Mouse (Mus musculus): Measurements from ENCODE around the gene Sertad3. TPM values are rescaled to one million over a fixed set of nuclear protein-coding genes. Genes with fewer than 3 reads are reported as not detected.

The Sertad3 gene
- polyA plus RNA-seq, 1 experiment from 2014 or later: 18.8 TPM

- no peak within 1 kb of the TSS for H3K27ac ChIP-seq
- no peaks in the 10 kb centered on the region for H3K9me3 ChIP-seq (replicated peaks)
- no peaks in the 10 kb centered on the region for H3K36me3 ChIP-seq (ENCODE audit: poor library complexity, severe bottlenecking)
- 60% methylated on average over 3 of the region's 3 CpGs for WGBS
- H3K27me3 ChIP-seq: no peaks in the 10 kb centered on the region
- ATAC-seq: no peak
- H3K4me1 ChIP-seq: no peaks in the 10 kb centered on the region
- H3K4me3 ChIP-seq: no peak within 1 kb of the TSS
- H3K4me2 ChIP-seq: no peak within 1 kb of the TSS
- no peak within 1 kb of the TSS for H3K9ac ChIP-seq
Measured at GRCm38 (mm10) chr7:27499036-27499435, 25.5 kb downstream of the Sertad3 start, which contains the start of gene Prx. Gene Prx, plus strand, starts transcription at chr7:27499324.

DNA sequence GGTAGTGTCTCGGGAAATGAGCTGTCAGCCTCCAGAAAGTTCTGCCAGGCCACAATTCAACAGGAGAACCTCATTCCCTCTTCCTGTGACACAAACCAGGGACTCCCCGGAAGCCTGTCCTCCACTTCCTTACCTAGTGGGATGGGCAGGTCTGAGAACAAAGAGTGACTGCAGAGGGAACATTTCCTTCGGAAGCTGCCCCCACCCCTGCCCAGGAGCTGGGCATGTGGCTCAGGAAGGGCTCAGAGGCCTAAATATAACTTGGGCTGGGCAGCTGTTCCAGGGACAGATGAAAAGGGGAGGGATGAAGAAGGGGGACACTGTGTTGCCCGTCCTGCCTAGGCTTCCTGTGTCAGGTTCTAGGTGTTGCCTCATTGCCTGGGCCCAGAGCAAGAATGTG lies 28.1 kb downstream of the Sertad3 start:
- Histone ChIP-seq H3K27ac (no peak overlapping the region), H3K9ac (no peak overlapping the region), H3K27me3 (no peaks in the 10 kb centered on the region; the same call in 1 of the 2 replicates), H3K4me3 (no peak overlapping the region), H3K36me3 (ENCODE audit: poor library complexity, severe bottlenecking) (no peaks in the 10 kb centered on the region), H3K9me3 (replicated peaks) (no peaks in the 10 kb centered on the region), H3K4me1 (no peaks in the 10 kb centered on the region), H3K4me2 (no peak overlapping the region)
- WGBS: 82% methylated on average over 4 of the region's 4 CpGs
- ATAC-seq: no peak

DNA sequence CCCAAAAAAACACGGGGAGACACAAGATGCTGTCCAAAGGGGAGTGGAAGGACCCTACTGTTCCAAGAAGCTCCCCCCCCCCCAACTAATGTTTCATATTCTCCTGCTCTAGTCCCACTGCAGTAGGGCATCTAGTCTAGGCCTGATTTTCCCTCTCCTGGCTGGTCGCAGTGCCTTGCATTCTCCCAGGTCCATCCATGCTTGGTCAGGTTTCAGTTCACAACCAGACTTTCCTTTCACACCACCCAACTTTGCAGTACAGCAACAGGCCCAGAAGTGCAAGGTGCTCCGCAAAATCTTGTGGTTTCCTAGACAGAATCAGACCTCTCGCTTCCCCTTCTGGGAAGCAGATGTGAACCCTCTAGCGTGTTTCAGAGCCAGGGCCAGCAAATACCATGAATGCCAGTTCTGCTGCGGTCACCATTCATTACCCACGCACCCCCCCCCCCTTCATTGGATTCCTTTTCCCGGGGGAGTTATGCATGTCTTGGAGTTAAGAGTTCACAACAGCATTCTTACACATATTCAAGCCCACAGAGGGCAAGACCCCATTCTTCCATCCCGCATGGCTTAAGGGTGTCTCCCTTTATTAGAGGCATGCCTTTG lies 33.3 kb downstream of the Sertad3 start:
- H3K27me3 ChIP-seq: no peaks in the 10 kb centered on the region; the same call in 1 of the 2 replicates
- WGBS: 50% methylated on average over 9 of the region's 9 CpGs
- peaks cover 11% of the 10 kb centered on the region; the same call in 1 of the 2 replicates for H3K4me1 ChIP-seq
- H3K9ac ChIP-seq: 0 out of 2 replicates have a peak overlapping the region, but pooled peaks have one; percentile 69
- ATAC-seq: no peak
- peak overlapping the region; percentile 64 for H3K4me2 ChIP-seq
- H3K4me3 ChIP-seq: peak overlapping the region; percentile 53; the same call in 1 of the 2 replicates
- no peaks in the 10 kb centered on the region for H3K36me3 ChIP-seq (ENCODE audit: poor library complexity, severe bottlenecking)
- peak overlapping the region; percentile 95; the same call in 1 of the 2 replicates for H3K27ac ChIP-seq
- no peaks in the 10 kb centered on the region for H3K9me3 ChIP-seq (replicated peaks)

DNA sequence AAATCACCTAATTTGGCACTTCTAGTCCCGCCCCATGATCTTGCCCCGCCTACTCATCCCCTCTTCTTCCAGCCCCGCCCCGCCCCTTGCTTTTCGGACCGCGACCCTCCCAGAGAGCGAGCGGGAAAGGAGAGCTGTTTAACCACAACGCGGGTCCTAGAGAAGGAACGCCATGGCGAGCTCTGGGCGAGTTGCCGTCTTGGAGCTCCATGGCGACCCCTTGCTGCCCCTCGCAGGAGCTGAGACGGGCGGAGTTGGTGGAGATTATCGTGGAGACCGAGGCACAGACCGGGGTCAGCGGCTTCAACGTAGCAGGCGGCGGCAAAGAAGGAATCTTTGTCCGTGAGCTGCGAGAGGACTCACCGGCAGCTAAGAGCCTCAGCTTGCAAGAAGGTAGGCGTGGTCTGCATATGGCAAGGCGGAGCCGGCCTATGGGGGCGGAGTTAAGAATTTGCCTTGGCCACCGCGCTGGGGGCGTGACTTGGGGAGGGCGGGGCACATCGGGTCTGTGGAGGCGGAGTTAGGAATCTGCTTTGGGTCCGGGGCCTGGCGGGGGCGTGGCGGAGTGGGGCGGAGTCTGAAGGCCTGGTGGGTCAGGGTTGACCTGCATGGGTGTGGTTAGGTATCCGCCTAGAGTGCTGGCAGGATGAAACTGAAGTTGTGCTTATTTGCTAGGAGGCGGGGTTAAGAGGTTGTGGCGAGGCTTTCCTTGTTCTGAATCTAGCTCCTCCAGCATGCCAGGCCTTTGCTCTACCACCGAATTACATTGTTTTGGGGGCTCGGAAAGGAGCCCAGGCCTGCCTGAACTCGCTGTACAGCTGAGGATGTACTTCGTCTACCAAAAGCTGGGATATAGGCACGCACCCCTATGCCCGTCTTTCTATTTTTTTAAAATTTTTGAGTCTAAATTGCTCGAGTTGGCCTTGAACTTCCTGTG lies 34.4 kb downstream of the Sertad3 start:
- Histone ChIP-seq H3K4me1 (peaks cover 11% of the 10 kb centered on the region; the same call in 1 of the 2 replicates), H3K4me3 (peak overlapping the region; percentile 53), H3K4me2 (peak overlapping the region; percentile 64), H3K27ac (peak overlapping the region; percentile 95), H3K9me3 (replicated peaks) (no peaks in the 10 kb centered on the region), H3K27me3 (no peaks in the 10 kb centered on the region; the same call in 1 of the 2 replicates), H3K9ac (peak overlapping the region; percentile 69), H3K36me3 (ENCODE audit: poor library complexity, severe bottlenecking) (no peaks in the 10 kb centered on the region)
- WGBS: under 1% methylated on average over 54 of the region's 54 CpGs
- ATAC-seq: peak; percentile 92

GRCm38 (mm10) chr7:27508648-27509005 lies 35.1 kb downstream of the Sertad3 start:
- peak; percentile 42 for ATAC-seq
- H3K9ac ChIP-seq: no peak overlapping the region
- peaks cover 11% of the 10 kb centered on the region; the same call in 1 of the 2 replicates for H3K4me1 ChIP-seq
- no peaks in the 10 kb centered on the region for H3K9me3 ChIP-seq (replicated peaks)
- WGBS: 24% methylated on average over 6 of the region's 6 CpGs
- peak overlapping the region; percentile 53 for H3K4me3 ChIP-seq
- no peaks in the 10 kb centered on the region; the same call in 1 of the 2 replicates for H3K27me3 ChIP-seq
- no peaks in the 10 kb centered on the region for H3K36me3 ChIP-seq (ENCODE audit: poor library complexity, severe bottlenecking)
- H3K27ac ChIP-seq: peak overlapping the region; percentile 95
- H3K4me2 ChIP-seq: peak overlapping the region; percentile 64

GRCm38 (mm10) chr7:27510809-27511208 lies 37.2 kb downstream of the Sertad3 start:
- Histone ChIP-seq H3K4me2 (no peak overlapping the region), H3K4me3 (no peak overlapping the region), H3K4me1 (peaks cover 11% of the 10 kb centered on the region; the same call in 1 of the 2 replicates), H3K9ac (no peak overlapping the region), H3K27me3 (no peaks in the 10 kb centered on the region; the same call in 1 of the 2 replicates), H3K9me3 (replicated peaks) (no peaks in the 10 kb centered on the region), H3K27ac (no peak overlapping the region), H3K36me3 (ENCODE audit: poor library complexity, severe bottlenecking) (no peaks in the 10 kb centered on the region)
- ATAC-seq: no peak
- WGBS: 80% methylated on average over 2 of the region's 2 CpGs

- no peak overlapping the region for H3K9ac ChIP-seq
- WGBS: 89% methylated on average over 9 of the region's 9 CpGs
- H3K4me2 ChIP-seq: no peak overlapping the region
- H3K4me3 ChIP-seq: no peak overlapping the region
- H3K36me3 ChIP-seq (ENCODE audit: poor library complexity, severe bottlenecking): no peaks in the 10 kb centered on the region
- no peak overlapping the region for H3K27ac ChIP-seq
- H3K9me3 ChIP-seq (replicated peaks): no peaks in the 10 kb centered on the region
- H3K27me3 ChIP-seq: no peaks in the 10 kb centered on the region
- ATAC-seq: no peak
- H3K4me1 ChIP-seq: no peaks in the 10 kb centered on the region
Measured at GRCm38 (mm10) chr7:27514961-27515360, 41.4 kb downstream of the Sertad3 start.

DNA sequence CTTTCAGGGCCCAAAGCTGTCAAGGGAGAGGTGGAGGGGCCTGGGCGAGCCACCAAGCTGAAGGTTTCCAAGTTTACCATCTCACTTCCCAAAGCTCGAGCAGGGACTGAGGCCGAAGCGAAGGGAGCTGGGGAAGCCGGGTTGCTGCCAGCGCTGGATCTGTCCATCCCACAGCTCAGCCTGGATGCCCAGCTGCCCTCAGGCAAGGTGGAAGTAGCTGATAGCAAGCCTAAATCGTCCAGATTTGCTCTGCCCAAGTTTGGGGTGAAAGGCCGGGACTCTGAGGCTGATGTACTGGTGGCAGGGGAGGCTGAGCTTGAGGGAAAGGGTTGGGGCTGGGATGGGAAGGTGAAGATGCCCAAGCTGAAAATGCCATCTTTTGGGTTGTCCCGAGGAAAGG lies 44.7 kb downstream of the Sertad3 start:
- no peak overlapping the region for H3K27ac ChIP-seq
- H3K4me2 ChIP-seq: no peak overlapping the region
- no peaks in the 10 kb centered on the region for H3K27me3 ChIP-seq
- no peak overlapping the region for H3K9ac ChIP-seq
- ATAC-seq: no peak
- no peaks in the 10 kb centered on the region for H3K9me3 ChIP-seq (replicated peaks)
- 91% methylated on average over 9 of the region's 9 CpGs for WGBS
- no peaks in the 10 kb centered on the region for H3K36me3 ChIP-seq (ENCODE audit: poor library complexity, severe bottlenecking)
- H3K4me1 ChIP-seq: no peaks in the 10 kb centered on the region
- H3K4me3 ChIP-seq: no peak overlapping the region

- Histone ChIP-seq H3K4me1 (no peaks in the 10 kb centered on the region), H3K4me3 (no peak overlapping the region), H3K36me3 (ENCODE audit: poor library complexity, severe bottlenecking) (no peaks in the 10 kb centered on the region), H3K27me3 (no peaks in the 10 kb centered on the region), H3K27ac (no peak overlapping the region), H3K9ac (no peak overlapping the region), H3K4me2 (no peak overlapping the region), H3K9me3 (replicated peaks) (no peaks in the 10 kb centered on the region)
- ATAC-seq: no peak
Measured at GRCm38 (mm10) chr7:27520104-27520503, 46.5 kb downstream of the Sertad3 start.

DNA sequence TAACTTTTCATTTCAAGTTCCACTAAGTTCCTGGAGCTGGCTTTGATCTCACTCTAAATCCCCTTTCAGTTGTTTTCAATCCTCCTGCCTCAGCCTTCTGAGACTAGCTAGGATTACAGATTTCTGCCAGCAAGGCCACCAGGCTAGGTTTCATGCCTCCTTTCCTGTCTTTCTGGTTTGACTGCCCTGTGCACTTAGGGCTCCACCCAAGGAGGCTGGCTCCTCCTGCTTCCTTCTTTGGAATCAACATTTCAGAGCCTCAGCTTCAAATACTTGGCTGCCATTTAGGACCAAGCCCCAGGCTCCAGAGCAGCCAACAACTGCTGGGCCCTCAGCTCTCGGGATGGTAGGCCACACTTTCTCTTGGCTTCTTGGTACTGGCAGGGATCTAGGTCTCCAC lies 47.0 kb downstream of the Sertad3 start:
- Histone ChIP-seq H3K27me3 (no peaks in the 10 kb centered on the region), H3K9ac (no peak overlapping the region), H3K9me3 (replicated peaks) (no peaks in the 10 kb centered on the region), H3K4me3 (no peak overlapping the region), H3K4me1 (no peaks in the 10 kb centered on the region), H3K27ac (no peak overlapping the region), H3K36me3 (ENCODE audit: poor library complexity, severe bottlenecking) (no peaks in the 10 kb centered on the region), H3K4me2 (no peak overlapping the region)
- no peak for ATAC-seq
- WGBS: 77% methylated on average over 1 of the region's 1 CpGs

- H3K27ac ChIP-seq: no peak within 1 kb of the TSS
- WGBS: 47% methylated on average over 5 of the region's 5 CpGs
- no peaks in the 10 kb centered on the region for H3K4me1 ChIP-seq
- no peaks in the 10 kb centered on the region for H3K27me3 ChIP-seq
- ATAC-seq: no peak
- H3K4me3 ChIP-seq: no peak within 1 kb of the TSS
- H3K9me3 ChIP-seq (replicated peaks): no peaks in the 10 kb centered on the region
- H3K9ac ChIP-seq: no peak within 1 kb of the TSS
- H3K4me2 ChIP-seq: no peak within 1 kb of the TSS
- H3K36me3 ChIP-seq (ENCODE audit: poor library complexity, severe bottlenecking): no peaks in the 10 kb centered on the region
Measured at GRCm38 (mm10) chr7:27522967-27523366, 49.4 kb downstream of the Sertad3 start, which contains the start of gene Hipk4. Gene Hipk4, plus strand, starts transcription at chr7:27523267.

DNA sequence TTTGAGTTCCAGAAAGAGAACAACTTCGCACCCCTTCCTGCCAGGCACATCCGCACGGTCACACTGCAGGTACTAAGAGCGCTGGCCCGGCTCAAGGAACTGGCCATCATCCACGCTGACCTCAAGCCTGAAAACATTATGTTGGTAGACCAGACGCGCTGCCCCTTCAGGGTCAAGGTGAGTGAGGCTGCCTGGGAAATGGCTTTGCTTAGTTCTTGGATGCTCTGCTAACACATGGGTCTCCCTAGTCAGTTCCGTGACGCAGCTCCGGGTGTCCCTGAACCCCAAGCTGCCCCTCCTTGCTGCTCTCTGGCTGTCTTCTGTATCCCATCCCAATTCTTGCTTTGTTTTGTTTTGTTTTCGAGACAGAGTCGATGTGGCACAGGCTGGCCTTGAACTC lies 50.2 kb downstream of the Sertad3 start:
- H3K36me3 ChIP-seq (ENCODE audit: poor library complexity, severe bottlenecking): no peaks in the 10 kb centered on the region
- H3K27ac ChIP-seq: no peak overlapping the region
- H3K4me2 ChIP-seq: no peak overlapping the region
- WGBS: 92% methylated on average over 13 of the region's 13 CpGs
- H3K4me1 ChIP-seq: no peaks in the 10 kb centered on the region
- H3K9ac ChIP-seq: no peak overlapping the region
- ATAC-seq: no peak
- no peak overlapping the region for H3K4me3 ChIP-seq
- H3K27me3 ChIP-seq: no peaks in the 10 kb centered on the region
- H3K9me3 ChIP-seq (replicated peaks): no peaks in the 10 kb centered on the region
